Mouse (Mus musculus): ENCODE data around the gene Inpp5e. TPM values are rescaled to one million over a fixed set of nuclear protein-coding genes. Genes with fewer than 3 reads are reported as not detected.

Gene Inpp5e
- polyA plus RNA-seq, 1 experiment from 2014 or later = 25.8 TPM

DNA sequence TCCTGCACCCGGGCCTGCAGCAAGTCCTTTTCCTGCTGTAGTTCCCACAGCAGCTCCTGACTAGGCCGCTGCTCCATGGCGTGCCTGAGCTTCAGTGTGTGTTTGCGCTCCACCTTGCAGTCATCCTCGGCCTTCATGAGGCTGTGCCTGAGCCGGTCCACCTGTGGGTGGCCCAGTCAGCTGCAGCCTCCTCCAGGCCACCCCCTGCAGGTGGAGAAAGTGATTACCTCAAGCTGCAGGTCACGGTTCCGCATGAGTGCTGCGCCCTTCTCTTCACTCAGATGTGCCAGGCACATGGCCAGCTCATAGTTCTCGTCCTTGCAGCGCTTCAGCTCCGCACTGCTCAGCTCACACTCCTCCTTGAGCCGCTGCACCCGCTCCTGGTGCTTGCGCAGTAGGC, 51.5 kb downstream of the Inpp5e start:
- ATAC-seq (replicated peaks; ENCODE audit: low FRiP score) = peak; percentile 46
- Histone ChIP-seq H3K9ac (no peak overlapping the region), H3K36me3 (no peaks in the 10 kb centered on the region), H3K9me3 (replicated peaks) (no peaks in the 10 kb centered on the region), H3K4me3 (replicated peaks) (no peak overlapping the region), H3K27ac (0 out of 2 replicates have a peak overlapping the region, but pooled peaks have one; percentile 11), H3K27me3 (no peaks in the 10 kb centered on the region), H3K4me1 (peaks cover 17% of the 10 kb centered on the region), H3K4me2 (no peak overlapping the region)
- 41% methylated on average over 15 of the region's 15 CpGs for WGBS

- peaks cover 19% of the 10 kb centered on the region for H3K4me1 ChIP-seq
- H3K9me3 ChIP-seq (replicated peaks) = no peaks in the 10 kb centered on the region
- ATAC-seq (replicated peaks; ENCODE audit: low FRiP score) = no peak
- no peaks in the 10 kb centered on the region for H3K27me3 ChIP-seq
- H3K4me3 ChIP-seq (replicated peaks) = no peak overlapping the region
- no peak overlapping the region for H3K4me2 ChIP-seq
- 77% methylated on average over 7 of the region's 7 CpGs for WGBS
- no peak overlapping the region for H3K9ac ChIP-seq
- H3K36me3 ChIP-seq = no peaks in the 10 kb centered on the region
- no peak overlapping the region for H3K27ac ChIP-seq
Observed at GRCm38 (mm10) chr2:26356678-26357077, 52.3 kb downstream of the Inpp5e start.

- ATAC-seq (replicated peaks; ENCODE audit: low FRiP score) = no peak
- H3K9me3 ChIP-seq (replicated peaks) = no peaks in the 10 kb centered on the region
- WGBS = 89% methylated on average over 4 of the region's 4 CpGs
- no peak overlapping the region for H3K9ac ChIP-seq
- H3K4me2 ChIP-seq = no peak overlapping the region
- H3K27me3 ChIP-seq = no peaks in the 10 kb centered on the region
- no peaks in the 10 kb centered on the region for H3K36me3 ChIP-seq
- H3K4me1 ChIP-seq = peaks cover 20% of the 10 kb centered on the region
- H3K4me3 ChIP-seq (replicated peaks) = no peak overlapping the region
- H3K27ac ChIP-seq = no peak overlapping the region
Observed at GRCm38 (mm10) chr2:26356231-26356630, 52.8 kb downstream of the Inpp5e start.

DNA sequence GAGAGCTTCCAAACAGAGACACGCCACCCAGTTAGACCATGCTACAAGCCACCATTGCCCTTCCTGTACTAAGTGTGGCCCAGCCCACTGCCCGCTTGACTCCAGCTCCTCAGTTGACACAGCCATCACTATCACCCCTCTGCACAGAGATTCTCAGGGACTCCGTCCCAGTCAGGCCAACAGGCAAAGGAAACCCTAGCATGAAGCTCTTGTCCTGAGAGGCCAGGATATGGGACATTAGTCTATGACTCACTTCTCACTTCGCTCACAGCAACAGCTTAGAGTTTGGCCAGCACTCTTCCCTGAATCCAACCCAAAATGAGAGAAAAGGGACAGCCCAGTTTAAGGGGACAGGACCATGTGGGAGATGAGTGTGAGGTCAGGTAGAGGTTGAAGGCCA, 54.6 kb downstream of the Inpp5e start:
- WGBS = 94% methylated on average over 4 of the region's 4 CpGs

DNA sequence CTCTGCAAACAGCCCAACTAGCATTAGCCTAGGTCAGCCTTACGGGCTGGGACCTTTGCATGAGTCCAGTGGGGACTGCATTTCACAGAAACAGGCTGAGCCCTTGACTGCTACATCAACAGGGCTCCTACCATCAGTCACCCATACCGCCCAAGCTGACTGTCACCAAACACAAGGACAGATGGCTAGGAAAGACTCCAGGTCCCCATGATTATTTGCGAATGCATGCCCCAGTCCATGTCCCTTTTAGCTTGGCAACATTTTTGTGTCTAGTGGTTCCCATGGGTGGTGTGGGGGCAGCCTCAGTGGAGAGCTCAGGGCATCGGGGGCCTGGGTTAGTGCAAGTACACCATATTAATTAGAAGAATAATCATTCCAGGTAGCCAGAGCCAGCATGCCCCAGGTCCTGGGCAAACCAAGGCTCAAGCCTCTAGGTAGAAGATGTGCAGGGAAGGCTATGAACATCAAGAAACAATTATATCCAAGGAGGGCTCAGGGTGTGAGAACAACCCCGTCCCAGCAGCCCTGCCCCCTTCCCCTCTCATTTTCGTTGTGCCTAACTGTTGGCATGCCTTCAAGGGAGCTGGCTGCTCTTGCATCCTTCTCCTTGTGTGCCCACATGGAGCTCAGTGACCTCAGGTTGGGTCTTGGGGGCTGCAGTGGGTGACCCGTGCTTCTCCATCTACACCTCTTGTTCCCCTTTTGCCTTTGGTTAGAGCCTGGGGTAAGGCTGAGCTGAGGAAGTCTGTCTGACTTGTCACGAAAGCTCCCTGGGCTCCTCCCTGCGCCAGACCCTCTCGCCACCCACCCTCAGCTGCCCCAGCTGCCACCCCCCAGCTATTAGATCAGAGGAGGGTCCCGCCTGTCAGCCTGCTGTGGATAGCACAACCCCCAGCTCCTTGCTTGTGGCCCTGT, 55.7 kb downstream of the Inpp5e start:
- Histone ChIP-seq H3K4me3 (replicated peaks) (peak overlapping the region; percentile 89), H3K9me3 (replicated peaks) (no peaks in the 10 kb centered on the region), H3K4me2 (peak overlapping the region; percentile 96), H3K27me3 (no peaks in the 10 kb centered on the region), H3K27ac (no peak overlapping the region), H3K9ac (no peak overlapping the region; the same call in 1 of the 2 replicates), H3K4me1 (peaks cover 38% of the 10 kb centered on the region), H3K36me3 (peaks cover 17% of the 10 kb centered on the region)
- ATAC-seq (replicated peaks; ENCODE audit: low FRiP score) = no peak
- 88% methylated on average over 11 of the region's 11 CpGs for WGBS

More for the DNA sequence above, 54.6 kb downstream of the Inpp5e start:
- no peak for ATAC-seq (replicated peaks; ENCODE audit: low FRiP score)
- peaks cover 9% of the 10 kb centered on the region for H3K36me3 ChIP-seq
- no peaks in the 10 kb centered on the region for H3K27me3 ChIP-seq
- no peak overlapping the region for H3K27ac ChIP-seq
- H3K9ac ChIP-seq = no peak overlapping the region
- H3K9me3 ChIP-seq (replicated peaks) = no peaks in the 10 kb centered on the region
- no peak overlapping the region for H3K4me2 ChIP-seq
- no peak overlapping the region for H3K4me3 ChIP-seq (replicated peaks)
- peaks cover 34% of the 10 kb centered on the region for H3K4me1 ChIP-seq

DNA sequence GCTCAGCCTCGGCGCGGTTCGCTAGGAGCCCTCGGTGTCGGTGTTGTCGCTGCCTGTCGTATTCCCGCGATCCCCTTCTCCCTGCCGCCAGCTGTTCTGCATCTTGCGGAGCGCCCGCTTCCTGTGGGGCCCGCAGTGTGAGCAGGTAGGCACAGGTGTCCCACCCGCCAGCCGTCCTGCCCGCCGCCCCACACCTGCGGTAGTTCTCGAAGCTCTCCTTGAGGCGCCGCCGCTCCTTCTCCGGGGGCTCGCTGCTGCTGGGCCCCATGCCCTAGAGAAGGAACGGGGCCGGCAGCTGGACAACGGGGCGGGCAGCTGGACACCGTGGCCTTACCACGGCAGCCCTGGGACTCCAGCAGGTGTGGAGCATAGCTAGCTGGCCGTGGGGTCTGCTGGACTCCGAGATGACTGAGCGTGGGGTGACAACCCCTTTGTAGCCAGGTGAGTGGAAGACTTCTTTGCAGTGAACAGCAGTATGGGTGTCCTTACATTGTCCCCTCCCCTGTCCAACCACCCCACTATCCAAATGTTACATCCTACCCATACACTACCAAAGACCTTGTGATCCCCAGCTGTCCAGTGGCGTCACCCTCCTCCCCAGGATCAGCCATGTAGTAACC, 56.6 kb downstream of the Inpp5e start:
- 3% methylated on average over 36 of the region's 36 CpGs for WGBS

DNA sequence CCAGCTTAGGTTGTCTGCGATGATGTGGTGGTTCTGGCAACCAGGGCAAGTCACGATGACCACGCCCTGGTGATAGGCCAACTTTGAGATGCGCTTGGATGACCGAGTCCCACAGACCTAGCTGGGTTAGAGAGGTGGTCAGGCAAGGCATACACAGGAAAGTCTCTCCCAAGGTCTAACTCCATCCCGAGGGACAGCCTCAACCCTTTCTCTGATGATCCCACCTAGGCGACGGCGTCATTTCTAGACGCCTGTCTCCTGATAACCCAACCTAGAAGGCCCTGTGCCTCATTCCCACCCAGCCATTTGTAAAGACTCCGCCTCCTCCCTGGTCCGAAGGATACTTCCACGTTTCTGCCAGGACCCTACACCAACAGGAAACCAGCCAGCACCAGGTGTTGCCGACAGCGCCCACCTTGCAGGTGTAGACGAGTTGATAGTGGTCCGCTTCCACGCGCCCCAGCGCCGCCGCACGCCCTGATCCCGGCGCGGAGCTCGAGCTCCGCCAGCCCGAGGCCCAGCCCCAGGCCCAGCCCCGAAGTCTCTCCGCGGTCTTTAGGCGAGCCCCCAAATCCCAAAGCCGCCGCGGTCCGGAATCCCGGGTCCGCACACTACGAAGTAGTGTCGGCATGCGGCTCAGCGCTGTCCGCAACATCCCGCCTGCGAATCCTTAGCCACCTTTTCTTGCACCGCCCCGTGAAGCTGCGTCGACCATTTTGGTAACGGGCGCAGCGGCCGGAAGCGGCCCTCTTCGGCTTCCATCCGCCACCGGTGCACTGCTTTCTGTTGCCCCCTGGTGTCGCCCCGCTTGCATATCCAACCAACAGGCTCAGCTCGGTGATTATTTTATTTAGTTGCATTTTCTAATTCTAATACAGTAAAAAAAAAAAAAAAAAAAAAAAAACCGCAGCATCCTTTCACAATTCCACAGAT, 57.4 kb downstream of the Inpp5e start, which contains the start of gene Dnlz:
Dnlz (minus strand) TSS at position 753 of the 933 bp plus-strand sequence.
- 2% methylated on average over 62 of the region's 62 CpGs for WGBS
- Histone ChIP-seq H3K27ac (peak within 1 kb of the TSS; percentile 91), H3K4me1 (peaks cover 42% of the 10 kb centered on the region), H3K27me3 (no peaks in the 10 kb centered on the region), H3K9ac (peak within 1 kb of the TSS; percentile 93), H3K9me3 (replicated peaks) (no peaks in the 10 kb centered on the region), H3K4me3 (replicated peaks) (peak within 1 kb of the TSS; percentile 89), H3K4me2 (peak within 1 kb of the TSS; percentile 96), H3K36me3 (peaks cover 32% of the 10 kb centered on the region)
- peak; percentile 74 for ATAC-seq (replicated peaks; ENCODE audit: low FRiP score)

More for the DNA sequence above, 56.6 kb downstream of the Inpp5e start:
- H3K27me3 ChIP-seq = no peaks in the 10 kb centered on the region
- peaks cover 24% of the 10 kb centered on the region for H3K36me3 ChIP-seq
- peak overlapping the region; percentile 96 for H3K4me2 ChIP-seq
- H3K9me3 ChIP-seq (replicated peaks) = no peaks in the 10 kb centered on the region
- peak overlapping the region; percentile 89 for H3K4me3 ChIP-seq (replicated peaks)
- H3K27ac ChIP-seq = peak overlapping the region; percentile 91
- peak; percentile 11; the same call in 1 of the 2 replicates for ATAC-seq (replicated peaks; ENCODE audit: low FRiP score)
- peak overlapping the region; percentile 93 for H3K9ac ChIP-seq
- peaks cover 39% of the 10 kb centered on the region for H3K4me1 ChIP-seq

DNA sequence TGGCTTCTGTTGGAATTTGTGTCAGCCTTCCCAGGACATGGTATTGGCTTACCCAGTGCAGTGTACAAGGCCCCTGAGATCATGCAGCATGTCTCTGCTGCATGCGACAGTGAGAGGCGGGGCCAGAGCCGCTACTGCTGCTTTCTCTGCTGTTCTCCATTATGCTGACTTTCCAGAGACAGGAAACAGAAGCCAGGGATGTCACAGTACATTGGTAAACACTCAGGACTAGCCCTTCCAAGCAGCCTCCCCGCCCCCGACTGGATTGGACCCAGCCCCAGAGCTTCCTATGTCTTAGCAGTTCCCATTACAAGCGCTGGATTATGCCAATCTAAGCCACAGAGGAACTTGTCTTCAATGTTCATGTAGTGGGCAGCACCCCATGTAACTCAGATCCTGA, 60.8 kb downstream of the Inpp5e start:
- Histone ChIP-seq H3K27me3 (no peaks in the 10 kb centered on the region), H3K9ac (no peak overlapping the region), H3K4me3 (replicated peaks) (no peak overlapping the region), H3K4me2 (no peak overlapping the region), H3K36me3 (peaks cover 64% of the 10 kb centered on the region), H3K27ac (peak overlapping the region; percentile 29), H3K9me3 (replicated peaks) (no peaks in the 10 kb centered on the region), H3K4me1 (peaks cover 54% of the 10 kb centered on the region)
- no peak for ATAC-seq (replicated peaks; ENCODE audit: low FRiP score)
- WGBS = 54% methylated on average over 6 of the region's 6 CpGs

Other genes starting within 250 kb of the Inpp5e start
- gene Lhx3, start 200.9 kb downstream of the Inpp5e start, polyA plus RNA-seq (2015; fragmentation: Nextera tagmentation; extraction: Ambion mirVana) = not detected in 2 replicates
- gene Qsox2, start 171.7 kb downstream of the Inpp5e start, polyA plus RNA-seq (2015; fragmentation: Nextera tagmentation; extraction: Ambion mirVana) = 17.5 and 19.6 TPM in 2 replicates
- 0.04 TPM in 1 of 2 replicates, not detected in the other for gene Ccdc187, start 114.6 kb downstream of the Inpp5e start, polyA plus RNA-seq (2015; fragmentation: Nextera tagmentation; extraction: Ambion mirVana)
- 39.6 and 44.4 TPM in 2 replicates for gene Gpsm1, start 93.7 kb downstream of the Inpp5e start, polyA plus RNA-seq (2015; fragmentation: Nextera tagmentation; extraction: Ambion mirVana)
- gene Dnlz, start 57.1 kb downstream of the Inpp5e start, polyA plus RNA-seq (2015; fragmentation: Nextera tagmentation; extraction: Ambion mirVana) = 29.8 and 31.9 TPM in 2 replicates
- gene Card9, start 48.3 kb downstream of the Inpp5e start, polyA plus RNA-seq (2015; fragmentation: Nextera tagmentation; extraction: Ambion mirVana) = 1.1 and 1.7 TPM in 2 replicates
- gene Snapc4, start 28.6 kb downstream of the Inpp5e start, polyA plus RNA-seq (2015; fragmentation: Nextera tagmentation; extraction: Ambion mirVana) = 27.9 and 31.3 TPM in 2 replicates
- gene Entr1, start 19.9 kb downstream of the Inpp5e start, polyA plus RNA-seq (2015; fragmentation: Nextera tagmentation; extraction: Ambion mirVana) = 110 and 115 TPM in 2 replicates
- gene Pmpca, start 19.9 kb downstream of the Inpp5e start, polyA plus RNA-seq (2015; fragmentation: Nextera tagmentation; extraction: Ambion mirVana) = 113 TPM in 2 replicates
- 25.3 and 26.0 TPM in 2 replicates for gene Sec16a, start 36.0 kb upstream of the Inpp5e start, polyA plus RNA-seq (2015; fragmentation: Nextera tagmentation; extraction: Ambion mirVana)
- 22.0 and 24.6 TPM in 2 replicates for gene Notch1, start 107.5 kb upstream of the Inpp5e start, polyA plus RNA-seq (2015; fragmentation: Nextera tagmentation; extraction: Ambion mirVana)
- gene Egfl7, start 170.8 kb upstream of the Inpp5e start, polyA plus RNA-seq (2015; fragmentation: Nextera tagmentation; extraction: Ambion mirVana) = 218 and 219 TPM in 2 replicates
- not detected in 2 replicates for gene Gm20532, start 177.4 kb upstream of the Inpp5e start, polyA plus RNA-seq (2015; fragmentation: Nextera tagmentation; extraction: Ambion mirVana)
- gene Agpat2, start 195.2 kb upstream of the Inpp5e start, polyA plus RNA-seq (2015; fragmentation: Nextera tagmentation; extraction: Ambion mirVana) = 41.7 and 47.7 TPM in 2 replicates
- 32.9 and 33.1 TPM in 2 replicates for gene Fam69b, start 219.3 kb upstream of the Inpp5e start, polyA plus RNA-seq (2015; fragmentation: Nextera tagmentation; extraction: Ambion mirVana)

Measured in kidney, embryonic 15.5 days (tissue).